Mouse (Mus musculus) E14TG2a.4 (cell line): ENCODE data around the gene Itgb1.

Source experiments
- CTCF ChIP-seq: conservative IDR thresholded peaks from 2 replicates; pipeline ENCODE4 v1.5.1; 2014; ENCODE audit warnings: low read length
- NANOG ChIP-seq: IDR thresholded peaks from 2 replicates; pipeline ENCODE4 v1.6.1; 2014; ENCODE audit warnings: borderline replicate concordance, low read length, mixed read lengths
- POU5F1 ChIP-seq: IDR thresholded peaks from 2 replicates; pipeline ENCODE4 v1.6.1; 2014; ENCODE audit warnings: low read length, borderline replicate concordance

GRCm38 (mm10) chr8:128696701-128697397 is 11.4 kb downstream of the Itgb1 start:
- TF ChIP-seq CTCF: no peak
- TF ChIP-seq POU5F1: no peak
- TF ChIP-seq NANOG: no peak
